Mouse (Mus musculus) bone marrow macrophage, adult 2 months (primary cell): ENCODE measurements around the gene Zfp97.
"Not testable (repeated sequence)": the region's sequence is repeated elsewhere in the genome, so short reads cannot be mapped to it uniquely, and the experiment has no call there.

ENCODE experiments used
- CTCF ChIP-seq: IDR thresholded peaks from 2 replicates; pipeline ENCODE4 v1.5.1; 2012; ENCODE audit warnings: low read depth, mild to moderate bottlenecking, low read length, moderate library complexity
- POLR2A ChIP-seq: IDR thresholded peaks from 2 replicates; pipeline ENCODE4 v1.6.1; 2012; ENCODE audit warnings: mild to moderate bottlenecking, low read depth, low read length, borderline replicate concordance

- not testable (repeated sequence) for TF ChIP-seq CTCF, POLR2A
Observed at GRCm38 (mm10) chr17:17194761-17195160, 73.5 kb downstream of the Zfp97 start.
